Mouse (Mus musculus) ES-E14 (cell line): ENCODE results near the gene Lsm14a.

Experiments
- CHD2 ChIP-seq: IDR thresholded peaks from 2 replicates; pipeline ENCODE4 v1.6.1; 2014; ENCODE audit warnings: mild to moderate bottlenecking, low read depth, low read length, inconsistent platforms
- HCFC1 ChIP-seq: IDR thresholded peaks from 2 replicates; pipeline ENCODE4 v1.6.1; 2012; ENCODE audit warnings: low read length, inconsistent platforms, borderline replicate concordance; ENCODE audit not compliant: insufficient read depth
- MAFK ChIP-seq: IDR thresholded peaks from 2 replicates; pipeline ENCODE4 v1.6.1; 2014; ENCODE audit warnings: mild to moderate bottlenecking, low read depth, low read length, inconsistent platforms; ENCODE audit not compliant: insufficient read depth
- ZNF384 ChIP-seq: IDR thresholded peaks from 2 replicates; pipeline ENCODE4 v1.6.1; 2012; ENCODE audit warnings: low read depth, low read length, inconsistent platforms

- no peak for TF ChIP-seq MAFK
- no peak for TF ChIP-seq CHD2
- no peak for TF ChIP-seq HCFC1
- TF ChIP-seq ZNF384, result no peak
These were observed 42.9 kb downstream of the Lsm14a start for GRCm38 (mm10) chr7:34350166-34350565.
